12 mouse cellular contexts compared by ENCODE assay signal in genomic region chr14:17989182-17989581, GRCm38 (mm10).
"Had no signal": no experiment of that assay in that cellular context is flagged by ENCODE, and none has a peak within 500 bp of the region (broad histone marks: within the 10 kb centered on the region; RNA-seq: fewer than 3 reads in every experiment).

No protein-coding gene starts in this region.

- H3K4me2 ChIP-seq: limb, embryonic 15.5 days; liver, embryonic 12.5 days; lung, embryonic 15.5 days; midbrain, embryonic 13.5 days had no signal

- H3K4me3 ChIP-seq: limb, embryonic 15.5 days; liver, embryonic 12.5 days; lung, embryonic 15.5 days; midbrain, embryonic 13.5 days had no signal

- H3K9me3 ChIP-seq: limb, embryonic 15.5 days; liver, embryonic 12.5 days; lung, embryonic 15.5 days; midbrain, embryonic 13.5 days had no signal

- H3K27me3 ChIP-seq: limb, embryonic 15.5 days; liver, embryonic 12.5 days; lung, embryonic 15.5 days; midbrain, embryonic 13.5 days had no signal

- H3K9ac ChIP-seq: limb, embryonic 15.5 days; liver, embryonic 12.5 days; lung, embryonic 15.5 days; midbrain, embryonic 13.5 days had no signal

- H3K36me3 ChIP-seq: limb, embryonic 15.5 days; liver, embryonic 12.5 days; lung, embryonic 15.5 days; midbrain, embryonic 13.5 days had no signal

- ATAC-seq: liver, embryonic 12.5 days; midbrain, embryonic 13.5 days had no signal

- H3K27ac ChIP-seq: kidney, postnatal 0 days; limb, embryonic 15.5 days; liver, embryonic 12.5 days; lung, embryonic 15.5 days; midbrain, embryonic 13.5 days had no signal

- DNase-seq: kidney, adult 11 months; kidney, adult 9 months; layer of hippocampus, adult 9-11 months; layer of hippocampus, postnatal 36 days; right cerebral cortex, adult 18-20 months; right cerebral cortex, postnatal 25 days; thymus, postnatal 36 days had no signal

- H3K4me1 ChIP-seq: limb, embryonic 15.5 days; liver, embryonic 12.5 days; lung, embryonic 15.5 days; midbrain, embryonic 13.5 days had no signal
